Mouse (Mus musculus) MEL (cell line): Measurements from ENCODE around the gene Ncoa5.

Experiments
- BHLHE40 ChIP-seq: IDR thresholded peaks from 2 replicates; pipeline ENCODE4 v1.6.1; 2012; ENCODE audit warnings: low read depth, mild to moderate bottlenecking, inconsistent platforms, low read length, improper control_type of control experiment, borderline replicate concordance
- CTCF ChIP-seq, 3 experiments: IDR thresholded peaks in 2 of 3; conservative IDR thresholded peaks in 1 of 3; 2 replicates each; pipeline ENCODE4 v1.5.1; 2011 to 2012; ENCODE audit warnings: low read length in 3 of 3, low read depth in 2 of 3, mild to moderate bottlenecking in 2 of 3, improper control_type of control experiment in 1 of 3, inconsistent platforms in 1 of 3, mixed read lengths in 1 of 3, moderate library complexity in 1 of 3; ENCODE audit not compliant: control insufficient read depth in 1 of 3, insufficient read depth in 1 of 3, poor library complexity in 1 of 3, severe bottlenecking in 1 of 3
- ELF1 ChIP-seq: IDR thresholded peaks from 2 replicates; pipeline ENCODE4 v1.6.1; 2014; ENCODE audit warnings: low read depth, mild to moderate bottlenecking, inconsistent platforms, low read length, improper control_type of control experiment, moderate library complexity
- JUND ChIP-seq: IDR thresholded peaks from 2 replicates; pipeline ENCODE4 v1.6.1; 2011; ENCODE audit warnings: low read depth, mild to moderate bottlenecking, improper control_type of control experiment, low read length
- KAT2A ChIP-seq: conservative IDR thresholded peaks from 2 replicates; pipeline ENCODE4 v1.6.1; 2012; ENCODE audit warnings: low read depth, low read length, improper control_type of control experiment, inconsistent platforms

- no peak for TF ChIP-seq KAT2A
- TF ChIP-seq BHLHE40: no peak
- TF ChIP-seq ELF1: no peak
- TF ChIP-seq CTCF (IDR thresholded peaks at IDR 0.05 in 2 of 3, conservative IDR thresholded peaks at IDR 0.05 in 1 of 3; ENCODE audit: control insufficient read depth in 1 of 3, insufficient read depth in 1 of 3, low read depth in 2 of 3, low read length in 3 of 3, poor library complexity in 1 of 3, severe bottlenecking in 1 of 3): no peak
- TF ChIP-seq JUND: no peak
Measured at GRCm38 (mm10) chr2:164994659-164995428, 39.8 kb downstream of the Ncoa5 start.
